Mouse (Mus musculus) adrenal gland, postnatal 0 days (tissue): ENCODE measurements around the gene Tpst1. TPM values are rescaled to one million over a fixed set of nuclear protein-coding genes. Genes with fewer than 3 reads are reported as not detected.

ENCODE experiments used
- polyA plus RNA-seq: library from polyadenylated mRNA; unstranded; fragments of >200 nt; fragmentation: Nextera tagmentation; extraction: Ambion mirVana; gene quantifications from 2 replicates; pipeline ENCODE4 v1.2.1, GENCODE M21; 2015

The Tpst1 gene
- polyA plus RNA-seq: 69.9 and 78.5 TPM in 2 replicates

GRCm38 (mm10) chr5:130073026-130073425 is at the start of gene Tpst1:
Gene Tpst1 (plus strand): TSS chr5:130073326.

DNA sequence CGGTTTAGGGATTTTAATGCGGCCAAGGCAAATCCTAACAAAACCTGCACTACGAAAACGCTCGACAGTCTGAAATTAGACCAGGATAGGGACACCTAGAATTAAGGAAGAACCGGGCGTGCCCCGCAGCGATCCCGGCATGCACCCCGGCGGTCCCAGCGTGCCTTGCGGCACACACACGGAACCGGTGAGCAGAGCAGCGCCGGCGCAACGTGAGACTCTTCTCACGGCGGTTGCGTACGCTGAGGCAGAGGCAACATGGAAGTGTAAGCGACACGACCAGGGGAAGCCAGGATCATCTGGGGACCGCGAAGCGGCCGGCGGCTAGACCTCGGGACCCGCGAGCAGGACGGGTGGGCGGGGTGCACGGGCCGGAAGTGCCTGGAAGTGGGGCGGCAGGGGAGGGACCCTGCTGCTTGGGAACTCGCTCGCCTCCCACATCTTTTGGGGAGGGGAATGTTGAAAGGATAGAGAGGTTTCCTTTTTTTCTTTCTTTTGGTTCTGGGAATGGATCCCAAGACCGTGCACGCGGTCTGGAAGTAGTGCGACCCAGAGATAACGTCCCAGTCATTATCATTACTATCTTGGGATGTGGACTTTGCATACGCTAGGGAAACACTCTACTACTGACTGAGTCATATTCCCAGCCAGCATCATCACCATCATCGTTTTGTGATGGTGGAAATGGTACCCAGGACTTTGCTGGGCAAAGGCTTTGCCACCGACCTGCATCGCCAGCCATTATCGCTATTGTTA is 43.8 kb upstream of the Tpst1 start, which contains the start of the genes Asl and Crcp:
Gene Asl, minus strand, starts transcription at position 106 of the 756 bp plus-strand sequence.
Gene Crcp, plus strand, starts transcription at position 149 of the 756 bp plus-strand sequence.

DNA sequence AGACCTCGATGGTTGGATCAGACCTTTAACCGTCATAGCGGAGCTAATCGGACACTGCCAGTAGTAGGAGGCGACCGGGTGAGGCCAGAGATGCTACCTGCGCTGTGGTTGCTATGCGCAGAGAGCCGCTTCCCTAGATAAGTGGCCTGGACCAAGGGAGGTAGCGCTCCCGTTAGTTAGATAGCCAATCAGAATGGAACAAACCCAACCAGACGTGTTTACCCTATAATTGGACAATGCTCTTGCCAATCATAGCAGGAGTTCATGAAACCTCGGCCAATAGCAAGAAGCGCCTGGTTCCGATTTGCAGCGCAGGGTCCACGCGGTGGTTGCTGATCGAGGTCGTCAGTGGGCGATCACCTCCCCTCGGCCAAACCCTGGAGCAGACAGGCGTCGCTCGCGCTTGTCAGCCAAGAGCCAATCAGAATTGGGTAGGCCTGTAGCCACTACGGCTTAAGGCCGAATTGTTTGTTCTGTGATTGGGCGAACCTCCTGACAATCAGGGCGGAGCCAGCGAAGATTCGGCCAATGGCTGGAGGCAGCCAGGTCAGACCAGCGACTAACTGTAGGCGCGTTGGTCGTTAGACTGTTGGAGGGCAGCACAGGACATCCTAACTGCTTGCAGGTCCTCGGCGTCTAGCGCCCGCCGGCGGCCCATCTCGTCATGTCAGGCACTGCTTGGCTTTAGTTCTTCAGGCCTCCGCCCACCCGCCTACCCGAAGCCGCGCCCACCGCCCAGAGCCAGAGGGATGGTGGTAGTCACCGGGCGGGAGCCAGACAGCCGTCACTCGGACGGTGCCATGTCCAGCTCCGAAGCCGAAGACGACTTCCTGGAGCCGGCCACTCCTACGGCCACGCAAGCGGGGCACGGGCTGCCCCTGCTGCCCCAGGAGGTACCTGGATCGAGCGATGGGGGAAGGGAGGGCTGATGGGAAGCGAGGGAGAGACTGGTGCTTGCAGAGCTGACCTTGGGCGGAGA is 71.5 kb downstream of the Tpst1 start, which contains the start of gene Kctd7:
Gene Kctd7, plus strand, starts transcription at position 528 of the 979 bp plus-strand sequence.

DNA sequence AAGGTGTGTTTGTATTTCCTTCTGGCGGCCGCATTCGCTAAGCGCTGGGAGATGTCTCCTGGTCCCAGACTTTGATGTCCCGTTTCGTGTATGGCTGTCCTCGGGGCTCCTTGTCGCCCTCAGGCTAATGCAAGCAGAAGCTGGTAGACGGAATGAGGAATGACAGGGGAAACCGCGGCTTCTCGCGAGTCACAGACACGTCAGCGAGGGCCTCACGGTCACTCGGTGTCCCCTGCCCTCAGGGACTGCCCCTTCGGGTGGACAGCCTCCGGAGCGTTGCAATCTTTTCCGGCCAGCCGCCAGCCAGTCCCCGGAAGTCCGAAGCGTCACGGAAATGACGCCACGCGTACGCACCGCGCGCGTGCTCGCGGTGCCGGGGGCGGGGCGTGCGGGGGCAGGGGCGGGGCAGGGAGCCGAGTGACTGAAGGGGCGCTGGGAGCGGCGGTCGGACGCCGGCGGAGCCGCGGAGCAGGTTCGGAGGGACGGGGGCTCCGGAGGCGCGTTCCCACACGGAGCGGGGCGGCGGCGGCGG is 98.4 kb downstream of the Tpst1 start, which contains the start of gene Rabgef1:
Gene Rabgef1, plus strand, starts transcription at position 376 of the 532 bp plus-strand sequence.

Other genes with a start within 250 kb of the Tpst1 start
- gene Sumf2, start 226.3 kb upstream of the Tpst1 start, polyA plus RNA-seq: 57.7 and 68.0 TPM in 2 replicates
- gene Chchd2, start 185.9 kb upstream of the Tpst1 start, polyA plus RNA-seq: 1,691 and 2,228 TPM in 2 replicates
- 3.5 and 4.7 TPM in 2 replicates for gene Zbed5, start 177.6 kb upstream of the Tpst1 start, polyA plus RNA-seq
- 0.20 and 0.59 TPM in 2 replicates for gene Phkg1, start 174.8 kb upstream of the Tpst1 start, polyA plus RNA-seq
- 8.0 and 11.9 TPM in 2 replicates for gene Nupr1l, start 164.8 kb upstream of the Tpst1 start, polyA plus RNA-seq
- 13.8 and 16.8 TPM in 2 replicates for gene Vkorc1l1, start 131.4 kb upstream of the Tpst1 start, polyA plus RNA-seq
- 46.5 and 65.9 TPM in 2 replicates for gene Gusb, start 70.3 kb upstream of the Tpst1 start, polyA plus RNA-seq
- 92.5 and 127 TPM in 2 replicates for gene Asl, start 44.1 kb upstream of the Tpst1 start, polyA plus RNA-seq
- 38.0 and 54.7 TPM in 2 replicates for gene Crcp, start 44.0 kb upstream of the Tpst1 start, polyA plus RNA-seq
- gene Kctd7, start 71.5 kb downstream of the Tpst1 start, polyA plus RNA-seq: 4.8 and 5.1 TPM in 2 replicates
- gene Rabgef1, start 98.5 kb downstream of the Tpst1 start, polyA plus RNA-seq: 15.2 and 30.8 TPM in 2 replicates
- gene Tmem248, start 143.8 kb downstream of the Tpst1 start, polyA plus RNA-seq: 35.6 and 41.4 TPM in 2 replicates
- gene Sbds, start 182.2 kb downstream of the Tpst1 start, polyA plus RNA-seq: 76.2 and 103 TPM in 2 replicates
- 17.2 and 28.8 TPM in 2 replicates for gene Tyw1, start 182.3 kb downstream of the Tpst1 start, polyA plus RNA-seq